Mouse (Mus musculus): Measurements from ENCODE around the gene Prr5. TPM values are rescaled to one million over a fixed set of nuclear protein-coding genes. Genes with fewer than 3 reads are reported as not detected.

Prr5 gene
- polyA plus RNA-seq, 2 experiments: 3.0 to 5.2 TPM

GRCm38 (mm10) chr15:84671401-84672307 is 2.2 kb downstream of the Prr5 start:
- Histone ChIP-seq H3K4me3 (ENCODE audit: insufficient read depth in 1 of 2, low read depth in 2 of 2, low read length in 2 of 2) (no peak overlapping the region), H3K4me1 (replicated peaks; ENCODE audit: control insufficient read depth in 2 of 2, insufficient read depth in 2 of 2, low read length in 1 of 2) (peaks cover 0 to 2% of the 10 kb centered on the region in 2 experiments; a peak in 1 of 4 replicates), H3K27me3 (ENCODE audit: control insufficient read depth, insufficient read depth, low read length) (no peaks in the 10 kb centered on the region), H3K4me2 (ENCODE audit: low read depth) (no peak overlapping the region), H3K9me3 (ENCODE audit: control insufficient read depth, low read length) (no peaks in the 10 kb centered on the region), H3K36me3 (replicated peaks; ENCODE audit: control insufficient read depth, insufficient read depth, low read depth) (no peaks in the 10 kb centered on the region), H3K27ac (no peak overlapping the region), H3K9ac (replicated peaks) (no peak overlapping the region)
- ATAC-seq (ENCODE audit: insufficient read depth) (no peak), DNase-seq (ENCODE audit: low read depth in 3 of 3, low spot score in 3 of 3) (no peak)
- peak; percentile 51 for TF ChIP-seq CTCF (IDR thresholded peaks at IDR 0.05; ENCODE audit: low read depth)
- no peak for TF ChIP-seq EP300 (IDR thresholded peaks at IDR 0.05; ENCODE audit: low read depth)
- 39% methylated on average over 9 of the region's 9 CpGs for WGBS (ENCODE audit: insufficient replicate concordance)

- ATAC-seq (ENCODE audit: insufficient read depth) (no peak), DNase-seq (ENCODE audit: low read depth in 3 of 3, low spot score in 3 of 3) (no peak)
- Histone ChIP-seq H3K27ac (no peak overlapping the region), H3K4me3 (ENCODE audit: insufficient read depth in 1 of 2, low read depth in 2 of 2, low read length in 2 of 2) (no peak overlapping the region), H3K36me3 (replicated peaks; ENCODE audit: control insufficient read depth, insufficient read depth, low read depth) (no peaks in the 10 kb centered on the region), H3K27me3 (ENCODE audit: control insufficient read depth, insufficient read depth, low read length) (no peaks in the 10 kb centered on the region), H3K4me1 (replicated peaks; ENCODE audit: control insufficient read depth in 2 of 2, insufficient read depth in 2 of 2, low read length in 1 of 2) (peaks cover 0 to 2% of the 10 kb centered on the region in 2 experiments; a peak in 1 of 4 replicates), H3K4me2 (ENCODE audit: low read depth) (no peak overlapping the region), H3K9ac (replicated peaks) (no peak overlapping the region), H3K9me3 (ENCODE audit: control insufficient read depth, low read length) (no peaks in the 10 kb centered on the region)
- TF ChIP-seq CTCF (IDR thresholded peaks at IDR 0.05; ENCODE audit: low read depth) (no peak), EP300 (IDR thresholded peaks at IDR 0.05; ENCODE audit: low read depth) (no peak)
- whole genome bisulfite sequencing (ENCODE audit: insufficient replicate concordance): 49% methylated on average over 4 of the region's 4 CpGs
Observed at GRCm38 (mm10) chr15:84672308-84672615, 2.8 kb downstream of the Prr5 start.

- Histone ChIP-seq H3K27me3 (ENCODE audit: control insufficient read depth, insufficient read depth, low read length) (no peaks in the 10 kb centered on the region), H3K9me3 (ENCODE audit: control insufficient read depth, low read length) (no peaks in the 10 kb centered on the region), H3K9ac (replicated peaks) (no peak overlapping the region), H3K4me2 (ENCODE audit: low read depth) (no peak overlapping the region), H3K4me3 (ENCODE audit: insufficient read depth in 1 of 2, low read depth in 2 of 2, low read length in 2 of 2) (no peak overlapping the region), H3K4me1 (replicated peaks; ENCODE audit: control insufficient read depth in 2 of 2, insufficient read depth in 2 of 2, low read length in 1 of 2) (peaks cover 0 to 2% of the 10 kb centered on the region in 2 experiments; a peak in 1 of 4 replicates), H3K27ac (no peak overlapping the region), H3K36me3 (replicated peaks; ENCODE audit: control insufficient read depth, insufficient read depth, low read depth) (no peaks in the 10 kb centered on the region)
- TF ChIP-seq CTCF (IDR thresholded peaks at IDR 0.05; ENCODE audit: low read depth): no peak
- DNase-seq (ENCODE audit: low read depth in 3 of 3, low spot score in 3 of 3) (no peak), ATAC-seq (ENCODE audit: insufficient read depth) (no peak)
- WGBS (ENCODE audit: insufficient replicate concordance): 47% methylated on average over 3 of the region's 3 CpGs
Observed at GRCm38 (mm10) chr15:84672616-84673015, 3.2 kb downstream of the Prr5 start.

GRCm38 (mm10) chr15:84674329-84675067 is 5.1 kb downstream of the Prr5 start:
- Histone ChIP-seq H3K36me3 (replicated peaks; ENCODE audit: control insufficient read depth, insufficient read depth, low read depth) (no peaks in the 10 kb centered on the region), H3K4me3 (ENCODE audit: insufficient read depth in 1 of 2, low read depth in 2 of 2, low read length in 2 of 2) (no peak overlapping the region), H3K27me3 (ENCODE audit: control insufficient read depth, insufficient read depth, low read length) (no peaks in the 10 kb centered on the region), H3K4me2 (ENCODE audit: low read depth) (no peak overlapping the region), H3K4me1 (replicated peaks; ENCODE audit: control insufficient read depth in 2 of 2, insufficient read depth in 2 of 2, low read length in 1 of 2) (no peaks in the 10 kb centered on the region; a peak in 1 of 4 replicates), H3K27ac (no peak overlapping the region), H3K9me3 (ENCODE audit: control insufficient read depth, low read length) (no peaks in the 10 kb centered on the region), H3K9ac (replicated peaks) (no peak overlapping the region)
- DNase-seq (ENCODE audit: low read depth in 3 of 3, low spot score in 3 of 3): no peak
- TF ChIP-seq EP300 (IDR thresholded peaks at IDR 0.05; ENCODE audit: low read depth): no peak
- ATAC-seq (ENCODE audit: insufficient read depth): no peak
- WGBS (ENCODE audit: insufficient replicate concordance): 68% methylated on average over 11 of the region's 11 CpGs

GRCm38 (mm10) chr15:84675317-84675716 is 5.9 kb downstream of the Prr5 start:
- peaks cover 0 to 2% of the 10 kb centered on the region in 2 experiments; a peak in 1 of 4 replicates for H3K4me1 ChIP-seq (replicated peaks; ENCODE audit: control insufficient read depth in 2 of 2, insufficient read depth in 2 of 2, low read length in 1 of 2)
- no peak overlapping the region for H3K4me2 ChIP-seq (ENCODE audit: low read depth)
- no peak overlapping the region for H3K4me3 ChIP-seq (ENCODE audit: insufficient read depth in 1 of 2, low read depth in 2 of 2, low read length in 2 of 2)
- 37% methylated on average over 8 of the region's 8 CpGs for WGBS (ENCODE audit: insufficient replicate concordance)
- no peak overlapping the region for H3K27ac ChIP-seq
- H3K27me3 ChIP-seq (ENCODE audit: control insufficient read depth, insufficient read depth, low read length): no peaks in the 10 kb centered on the region
- DNase-seq (ENCODE audit: low read depth in 3 of 3, low spot score in 3 of 3): no peak
- H3K9ac ChIP-seq (replicated peaks): no peak overlapping the region
- peak; percentile 50 for ATAC-seq (ENCODE audit: insufficient read depth)
- no peaks in the 10 kb centered on the region for H3K9me3 ChIP-seq (ENCODE audit: control insufficient read depth, low read length)
- no peaks in the 10 kb centered on the region for H3K36me3 ChIP-seq (replicated peaks; ENCODE audit: control insufficient read depth, insufficient read depth, low read depth)
- TF ChIP-seq CTCF (IDR thresholded peaks at IDR 0.05; ENCODE audit: low read depth) (no peak), EP300 (IDR thresholded peaks at IDR 0.05; ENCODE audit: low read depth) (no peak)
